Mouse (Mus musculus): ENCODE measurements around the gene Lyl1.

DNA sequence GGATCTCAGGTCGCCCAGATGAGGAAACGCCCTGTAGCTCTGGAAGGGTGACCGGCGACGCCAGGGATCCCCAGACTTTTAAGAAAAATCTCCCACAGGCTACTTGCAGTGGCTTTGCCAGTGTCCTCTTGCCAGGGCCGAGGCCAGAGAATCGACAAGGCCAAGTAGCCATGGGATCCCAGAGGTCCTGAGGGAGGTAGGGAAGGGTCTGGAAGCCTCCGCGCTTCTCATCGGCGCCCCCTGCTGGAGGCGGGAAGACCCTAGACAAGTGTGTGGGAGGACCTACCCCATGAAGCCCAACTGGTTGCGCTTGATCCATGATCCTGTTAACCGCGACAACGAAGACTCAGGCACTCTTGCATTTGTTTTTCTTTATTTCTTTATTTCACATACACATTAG, 3.1 kb downstream of the Lyl1 start:
- TF ChIP-seq CTCF (IDR thresholded peaks at IDR 0.05; ENCODE audit: low read depth, low read length): peak; percentile 88
- 0 out of 2 replicates have a peak, but pooled peaks have one; percentile 41 for TF ChIP-seq POLR2A (IDR thresholded peaks at IDR 0.05; ENCODE audit: borderline replicate concordance, low read depth, low read length)
